Mouse (Mus musculus) E14TG2a.4 (cell line): ENCODE data around the gene Ndufb5.
"Not testable (repeated sequence)": the region's sequence is repeated elsewhere in the genome, so short reads cannot be mapped to it uniquely, and the experiment has no call there.

Experiments
- CTCF ChIP-seq: conservative IDR thresholded peaks from 2 replicates; pipeline ENCODE4 v1.5.1; 2014; ENCODE audit warnings: low read length
- NANOG ChIP-seq: IDR thresholded peaks from 2 replicates; pipeline ENCODE4 v1.6.1; 2014; ENCODE audit warnings: borderline replicate concordance, low read length, mixed read lengths
- POU5F1 ChIP-seq: IDR thresholded peaks from 2 replicates; pipeline ENCODE4 v1.6.1; 2014; ENCODE audit warnings: low read length, borderline replicate concordance

- TF ChIP-seq CTCF, NANOG, POU5F1: not testable (repeated sequence)
These were observed 32.8 kb upstream of the Ndufb5 start for GRCm38 (mm10) chr3:32704021-32704420.
